Mouse (Mus musculus) forelimb bud, embryonic 11.5 days (tissue): Measurements from ENCODE around the gene Gna13.

Source experiments
- DNase-seq: peaks from one replicate; pipeline ENCODE4 v3.0.0-alpha.2; 2012; ENCODE audit warnings: low read depth, low spot score

The Gna13 gene

DNA sequence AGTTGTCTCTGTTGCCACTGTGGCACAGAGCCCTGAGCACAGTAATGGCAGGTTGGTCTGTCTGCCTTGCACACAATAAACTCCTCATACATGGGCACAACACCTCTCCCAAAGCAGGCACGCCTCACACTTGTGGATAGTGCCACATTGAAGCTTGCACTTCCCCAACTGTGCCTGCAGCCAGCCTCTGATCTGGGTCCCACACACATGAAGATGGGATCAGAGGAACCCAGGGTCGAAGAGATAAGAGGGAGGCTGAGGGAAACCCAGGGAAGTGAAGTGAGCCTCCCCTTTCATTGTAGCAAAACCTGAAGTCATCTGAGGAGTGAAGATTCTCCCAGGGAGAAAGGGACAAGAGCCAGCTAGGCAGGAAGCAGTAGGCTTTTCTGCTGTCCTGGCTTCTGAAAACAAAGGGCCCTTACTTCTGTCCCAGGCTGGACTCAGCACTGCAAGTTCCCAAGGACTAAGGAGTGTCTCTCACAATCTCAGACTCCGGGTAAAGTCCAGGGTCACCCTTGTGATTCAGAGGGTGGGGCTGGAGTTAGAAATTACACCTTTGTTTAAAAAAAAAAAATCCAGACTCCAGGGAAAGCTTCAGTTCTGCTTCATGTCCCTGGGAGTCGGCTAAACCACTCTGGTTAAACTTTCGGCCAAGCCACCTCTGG lies 12.8 kb upstream of the Gna13 start:
- no peak for DNase-seq

DNA sequence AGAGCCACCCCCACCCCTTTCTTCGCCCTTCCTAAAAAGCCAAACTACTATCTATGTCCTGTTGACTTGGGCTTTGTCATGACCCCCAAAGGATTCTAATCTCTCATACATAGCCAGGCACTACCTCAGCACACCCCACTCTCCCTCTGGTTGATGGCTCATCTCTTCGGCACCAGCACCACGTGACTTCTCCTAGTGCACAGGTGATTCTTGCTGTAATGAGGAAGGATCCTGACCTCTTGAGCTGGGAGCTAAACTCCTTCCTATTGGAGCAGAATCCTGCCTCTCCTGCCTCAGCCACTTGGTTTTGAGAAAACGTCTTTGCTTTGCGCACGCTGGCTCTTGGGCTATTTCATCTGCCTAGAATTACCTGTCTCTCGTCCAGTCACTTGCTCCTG lies 12.3 kb upstream of the Gna13 start:
- no peak for DNase-seq

DNA sequence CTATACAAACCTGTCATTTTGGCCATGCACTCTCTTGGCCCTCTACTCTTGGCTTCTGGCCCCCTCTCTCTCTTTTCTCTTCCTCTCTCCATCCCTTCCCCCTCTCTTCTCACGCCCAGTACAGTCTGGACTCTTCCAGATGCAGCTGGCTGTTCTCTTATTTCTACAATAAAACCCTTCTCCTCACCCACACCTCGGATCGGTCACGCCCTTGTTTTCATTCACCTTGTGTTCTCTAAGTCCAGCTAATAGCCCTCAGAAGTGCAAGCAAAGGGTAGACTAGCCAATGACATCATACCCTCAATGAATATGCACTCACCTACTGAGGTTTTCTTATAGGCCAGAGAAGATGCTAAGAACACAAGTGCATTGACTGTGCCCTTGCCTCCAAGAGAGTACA lies 11.1 kb upstream of the Gna13 start:
- no peak for DNase-seq

DNA sequence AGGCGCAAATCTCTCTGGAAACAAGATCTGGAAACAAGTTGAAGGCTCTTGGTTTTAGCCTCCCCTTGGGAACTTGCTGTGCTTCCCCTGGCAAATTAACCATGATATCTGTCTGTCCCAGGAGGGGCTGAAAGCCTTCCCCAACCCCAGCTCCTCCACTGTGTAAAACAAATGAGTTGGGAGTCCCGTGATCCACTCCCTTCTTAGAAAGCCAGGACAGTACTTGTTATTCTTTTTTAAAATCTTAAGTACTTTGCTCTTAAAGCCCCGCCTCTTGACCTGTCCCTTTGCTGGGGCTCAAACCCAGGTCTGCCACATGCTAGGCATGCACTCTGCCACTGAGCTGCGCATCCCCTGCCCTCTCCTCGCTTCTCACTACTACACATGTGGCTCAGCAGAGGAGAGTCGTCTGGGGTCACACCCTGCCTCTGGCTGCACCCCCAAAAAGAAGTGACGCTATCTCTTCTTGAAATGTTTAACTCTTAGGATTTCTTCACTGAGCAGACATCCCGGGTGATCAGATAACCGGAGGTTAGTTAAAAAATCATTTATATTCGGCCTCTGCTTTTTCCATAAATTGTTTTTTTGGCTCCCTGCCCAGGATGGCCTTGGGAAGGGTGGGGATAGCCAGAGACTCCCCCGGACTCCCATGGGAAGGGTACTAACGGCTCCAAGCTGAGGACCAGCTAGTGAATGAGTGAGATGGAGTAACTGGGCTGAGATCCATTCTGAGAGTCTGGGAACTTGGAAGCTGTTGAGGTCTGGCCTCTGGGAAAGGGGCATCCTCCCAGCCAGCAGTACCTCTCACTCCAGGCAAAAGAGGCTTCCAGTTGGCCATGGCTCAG lies 9.0 kb upstream of the Gna13 start:
- no peak for DNase-seq

DNA sequence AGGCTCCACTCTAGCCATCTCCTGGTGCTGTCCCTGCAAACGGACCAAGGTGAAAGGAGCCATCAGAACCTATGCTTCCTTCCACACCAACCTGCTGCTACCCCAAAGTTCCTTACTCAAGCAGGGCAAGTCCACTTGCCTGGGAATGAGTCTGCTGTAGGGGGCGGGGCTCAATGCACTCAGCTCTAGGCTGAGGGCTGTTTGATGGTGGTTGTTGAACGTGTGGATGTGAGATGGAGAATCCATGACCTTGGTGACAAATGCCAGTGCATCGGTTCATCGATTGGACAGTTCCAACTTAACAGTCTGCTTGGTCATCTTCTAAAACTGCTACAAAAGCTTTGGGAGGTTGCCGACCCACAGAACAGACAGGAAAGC lies 8.4 kb upstream of the Gna13 start:
- no peak for DNase-seq

DNA sequence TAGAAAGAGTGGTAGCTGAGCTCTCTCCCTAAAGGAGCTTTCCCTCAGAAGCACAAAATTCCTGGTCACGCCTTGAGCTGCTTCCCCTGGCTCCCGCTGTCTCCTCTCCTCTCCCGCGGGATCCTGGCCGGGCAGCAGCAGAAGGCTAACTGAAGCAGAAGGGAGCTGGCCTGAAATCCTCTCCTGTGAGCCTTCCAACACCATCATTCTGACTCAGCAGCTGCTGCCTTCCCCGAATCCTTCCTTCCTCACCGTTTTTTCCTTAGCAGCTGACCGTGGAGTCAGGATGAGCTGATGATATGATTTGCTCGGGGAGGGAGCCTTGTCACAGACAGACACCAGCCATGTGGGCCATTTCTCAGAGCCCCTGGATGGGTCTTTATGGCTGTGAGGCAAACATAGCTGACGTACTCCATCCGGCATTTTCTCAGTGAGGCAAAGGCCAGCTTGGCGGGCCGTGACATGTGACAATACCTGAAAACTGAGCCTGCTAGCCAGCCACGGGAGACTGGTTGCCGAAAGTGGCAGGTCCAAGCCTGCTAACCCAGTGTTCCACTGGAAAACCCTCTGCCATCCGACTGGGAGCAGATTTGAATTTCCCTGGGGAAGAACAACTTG lies 6.8 kb upstream of the Gna13 start:
- no peak for DNase-seq

DNA sequence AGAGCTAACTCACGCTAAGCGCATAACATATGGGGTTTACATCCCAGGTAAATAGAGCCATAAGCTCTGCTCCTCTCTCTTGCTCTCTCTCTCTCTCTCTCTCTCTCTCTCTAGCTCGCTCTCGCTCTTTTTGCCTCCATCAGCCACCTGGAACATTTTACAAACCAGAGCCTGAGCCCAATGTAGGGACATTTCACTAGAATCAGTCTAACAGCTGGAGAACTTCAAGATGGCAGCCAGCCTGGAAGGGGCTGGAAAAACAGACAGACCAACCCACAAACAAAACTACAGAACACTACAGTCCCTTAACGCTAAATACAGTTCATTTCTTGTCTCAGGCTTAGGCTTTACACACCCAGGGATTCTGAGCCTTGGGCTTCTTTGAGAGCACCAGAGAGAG lies 5.5 kb upstream of the Gna13 start:
- no peak for DNase-seq

DNA sequence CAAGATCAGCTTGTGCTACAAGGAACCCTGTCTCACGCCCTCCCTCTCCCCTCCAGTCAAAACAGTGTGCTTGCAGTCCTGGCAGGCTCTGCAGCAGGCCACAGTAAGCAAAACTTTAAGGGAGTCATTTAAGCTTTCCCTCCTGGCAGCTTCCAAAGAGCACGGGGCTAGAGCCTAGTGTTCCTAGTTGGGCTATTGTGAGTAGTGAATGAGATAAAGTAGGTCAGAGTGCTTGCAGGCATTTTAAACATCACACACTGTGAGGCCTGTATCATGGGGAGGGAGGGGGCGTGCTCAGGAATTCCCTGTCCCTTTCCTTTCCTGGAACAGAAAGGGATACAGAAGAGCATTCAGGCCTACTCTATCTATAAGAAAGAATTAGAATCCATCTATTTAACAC lies 4.1 kb upstream of the Gna13 start:
- no peak for DNase-seq

DNA sequence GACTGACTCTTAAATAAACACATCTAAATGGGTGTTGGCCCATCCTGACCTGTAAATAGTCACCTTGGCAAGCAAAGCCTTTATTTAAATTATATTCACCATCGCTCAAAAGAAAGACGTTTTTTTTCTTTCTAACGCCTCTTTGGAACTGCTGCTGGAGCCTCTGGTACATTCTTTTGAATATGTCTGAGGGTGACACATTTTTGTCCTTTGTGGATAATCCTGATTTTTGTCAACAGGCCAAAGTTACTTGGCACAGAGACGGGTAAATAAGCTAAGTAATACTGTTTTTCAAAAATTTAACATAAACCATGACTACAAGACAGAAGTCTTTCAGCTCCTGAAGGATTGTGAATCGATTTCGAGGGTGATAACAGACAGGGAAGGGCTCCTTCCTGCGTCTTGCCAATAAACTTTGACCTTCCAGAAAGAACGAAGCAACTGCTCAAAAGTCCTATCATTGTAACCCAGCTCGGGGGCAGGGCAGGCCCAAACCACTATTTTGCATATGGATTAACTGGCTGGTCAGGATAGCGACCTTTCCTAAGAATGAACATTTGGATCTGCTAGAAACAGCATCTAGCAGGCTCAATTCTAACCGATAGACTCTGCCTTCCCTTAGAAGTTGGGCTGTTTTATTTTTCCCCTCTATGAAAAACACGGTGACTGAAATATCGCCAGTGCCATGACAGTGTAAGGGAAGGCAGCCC lies 3.4 kb upstream of the Gna13 start:
- no peak for DNase-seq

DNA sequence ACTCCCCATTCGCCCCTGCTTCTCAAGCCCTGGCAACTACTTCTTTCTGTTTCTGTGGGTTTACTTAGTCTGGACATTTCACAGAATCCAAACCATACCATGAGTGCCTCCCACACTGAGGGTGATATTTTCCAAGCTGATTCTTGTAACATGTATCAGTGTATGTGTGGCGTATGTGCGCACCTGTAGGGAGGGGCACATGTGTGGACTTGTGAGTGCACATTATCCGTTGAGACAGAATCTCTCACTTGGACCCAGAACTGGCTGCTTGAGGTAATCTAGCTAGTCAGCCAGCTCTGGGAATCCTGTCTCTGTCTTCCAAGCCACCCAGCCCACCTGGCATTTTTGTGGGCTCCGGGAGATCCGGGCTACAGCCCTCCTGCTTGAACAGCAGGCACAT lies 2.5 kb upstream of the Gna13 start:
- DNase-seq, result no peak

DNA sequence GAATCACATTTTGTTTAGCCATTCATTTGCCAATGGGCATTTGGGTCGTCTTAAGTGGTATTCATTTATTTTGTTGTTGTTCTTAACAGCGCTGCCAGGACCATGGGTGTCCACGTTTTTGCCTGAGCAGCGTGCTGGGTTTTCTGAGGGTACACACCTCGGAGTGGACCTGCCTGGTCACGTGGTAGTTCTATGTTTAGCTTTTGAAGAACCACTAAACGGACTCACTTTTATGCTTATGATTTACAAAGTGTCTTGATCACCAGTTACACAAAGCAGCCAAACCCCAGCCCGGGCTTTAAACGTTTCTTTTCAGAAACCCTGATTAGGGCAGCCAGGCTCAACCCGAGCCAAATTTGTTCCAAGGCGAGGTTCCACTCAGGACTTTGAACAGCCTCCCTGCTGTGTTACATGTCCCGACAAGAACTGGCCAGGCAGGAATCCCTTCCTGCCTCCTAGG lies 2.0 kb upstream of the Gna13 start:
- DNase-seq, result no peak

DNA sequence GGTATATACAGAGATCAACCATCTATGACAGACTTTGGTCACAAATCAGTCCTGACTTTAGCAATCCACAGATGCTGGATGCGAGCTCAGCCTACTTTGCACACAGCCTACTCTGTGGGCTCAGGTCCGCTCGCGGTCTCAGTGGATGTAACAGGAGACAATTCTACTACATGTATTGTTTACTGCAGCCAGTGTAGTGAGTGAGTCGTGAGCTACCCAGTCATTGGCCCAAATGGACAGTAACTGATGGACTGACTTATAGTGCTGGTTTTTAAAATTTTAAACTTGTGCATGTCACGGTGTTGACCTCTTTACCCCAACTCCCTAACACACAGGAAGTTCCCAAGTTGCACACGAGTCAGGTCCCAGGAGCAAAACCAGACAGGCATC lies 1.4 kb upstream of the Gna13 start:
- DNase-seq, result no peak

DNA sequence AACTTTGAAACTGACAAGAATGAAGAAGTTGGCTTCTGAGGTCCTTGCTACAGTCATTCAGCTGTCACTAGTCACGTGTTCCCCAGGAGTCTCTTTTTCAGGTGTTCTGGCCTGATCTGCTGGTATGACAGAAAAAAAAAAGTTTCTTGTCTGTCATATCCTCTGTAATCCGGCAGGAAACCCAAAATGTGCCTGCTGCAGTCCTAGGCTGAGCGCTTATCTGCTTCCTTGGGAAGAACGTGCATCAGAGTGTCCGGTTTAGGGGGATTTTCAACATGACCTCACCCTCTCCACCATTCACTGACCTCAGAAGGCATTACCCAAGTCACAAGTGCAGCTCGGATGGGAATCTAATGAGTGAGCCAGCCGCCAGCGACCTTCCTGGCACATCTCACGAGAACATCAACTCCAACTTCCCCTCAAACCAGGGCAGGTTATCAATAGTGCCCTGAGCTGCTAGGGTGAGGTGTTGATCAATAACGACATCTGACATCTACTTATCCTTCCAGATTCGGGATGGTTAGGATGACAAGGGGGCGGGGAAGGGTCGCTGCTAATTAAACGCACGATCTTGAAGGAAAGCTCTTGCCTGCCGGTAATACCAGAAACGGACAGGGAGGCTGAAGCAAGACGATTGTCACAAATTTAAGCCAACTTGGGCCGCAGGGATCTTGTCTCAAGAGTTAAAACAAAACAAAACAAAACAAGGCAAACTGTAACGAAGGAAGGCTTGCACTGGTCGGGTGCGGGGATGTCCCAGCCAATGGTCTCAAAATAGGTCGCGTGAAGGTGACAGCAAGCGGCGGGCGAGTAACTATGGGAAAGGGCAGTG lies 784 bp upstream of the Gna13 start:
- DNase-seq, result no peak

DNA sequence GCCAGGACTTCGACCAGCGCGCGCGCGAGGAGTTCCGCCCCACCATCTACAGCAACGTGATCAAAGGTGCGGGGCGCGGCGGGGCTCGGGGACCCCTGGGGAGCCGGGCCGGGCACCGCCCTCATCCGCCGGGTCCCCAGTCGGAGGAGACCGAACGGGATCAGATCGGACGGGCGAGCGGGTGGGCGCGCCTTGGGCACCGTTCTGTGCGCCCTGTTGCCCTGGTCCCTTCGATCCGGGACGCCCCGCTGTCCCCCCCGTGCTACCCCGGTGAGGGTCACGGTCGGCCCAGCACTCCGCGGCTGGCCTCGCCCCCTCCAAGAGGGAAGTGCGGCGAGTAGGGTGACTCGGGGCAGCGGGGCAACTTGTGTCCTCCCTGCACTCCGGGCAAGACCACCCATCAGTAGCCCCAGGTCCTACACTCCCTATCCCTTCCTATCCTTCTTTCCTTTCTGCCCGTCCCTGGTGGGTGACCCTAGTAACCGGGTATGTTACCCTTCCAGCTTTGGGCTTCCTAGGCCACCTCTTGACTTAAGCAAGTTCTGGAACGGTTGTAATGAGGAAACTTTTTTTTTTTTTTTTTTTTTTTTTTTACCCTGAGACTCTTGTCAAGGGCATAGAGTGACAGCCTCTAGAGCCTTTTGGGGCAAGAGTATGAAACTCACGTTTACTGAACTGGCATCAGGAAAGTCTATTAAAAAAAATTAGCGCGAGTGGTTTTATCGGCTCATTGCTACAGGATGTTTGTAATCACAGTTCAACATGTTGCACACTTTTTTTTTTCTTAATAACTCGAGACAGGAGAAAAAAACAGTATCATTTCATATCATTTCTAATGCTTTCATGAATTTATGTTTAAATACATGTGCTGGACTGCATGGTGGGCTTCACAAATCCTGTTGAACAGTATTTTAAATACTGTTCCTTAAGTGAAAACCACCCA lies 831 bp downstream of the Gna13 start:
- no peak for DNase-seq

DNA sequence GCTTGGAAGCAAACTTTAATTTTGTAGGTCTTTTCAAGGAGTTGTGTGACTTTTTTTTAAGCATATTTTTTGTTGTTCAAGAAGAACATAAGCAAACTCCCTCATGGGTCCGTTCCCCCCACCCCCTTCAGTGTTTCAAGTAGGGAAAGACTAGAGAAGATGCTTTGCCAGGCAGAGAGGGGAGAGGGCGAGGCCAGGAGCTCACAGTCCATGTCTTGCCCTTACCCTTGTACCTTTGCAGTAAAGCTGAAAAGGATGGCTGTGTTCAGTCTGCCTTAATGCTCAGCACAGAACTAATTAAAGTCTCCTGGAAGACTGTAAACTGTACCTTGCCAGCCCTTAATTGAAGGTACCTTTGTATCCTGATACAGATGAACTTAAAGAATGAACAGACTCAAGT lies 1.7 kb downstream of the Gna13 start:
- DNase-seq, result no peak

DNA sequence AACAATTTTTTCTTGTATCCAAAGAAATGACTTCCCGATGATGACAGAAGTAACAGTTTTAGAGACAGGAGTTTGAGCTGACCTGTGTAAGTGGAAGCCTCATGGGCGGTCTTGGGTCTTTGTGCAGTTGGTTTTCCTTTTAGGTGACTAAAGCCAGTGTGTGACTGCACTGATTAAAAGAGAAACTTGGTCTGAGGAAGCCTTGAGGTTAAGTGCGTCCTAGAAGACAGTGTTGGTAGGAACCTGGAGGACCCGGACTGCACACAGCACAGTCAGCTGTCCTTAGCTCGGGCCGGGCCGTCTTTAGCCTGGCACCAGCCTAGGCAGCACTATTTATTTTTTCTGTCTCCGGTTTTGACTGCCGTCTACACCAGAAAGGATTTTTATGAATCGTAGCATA lies 2.2 kb downstream of the Gna13 start:
- DNase-seq, result no peak

DNA sequence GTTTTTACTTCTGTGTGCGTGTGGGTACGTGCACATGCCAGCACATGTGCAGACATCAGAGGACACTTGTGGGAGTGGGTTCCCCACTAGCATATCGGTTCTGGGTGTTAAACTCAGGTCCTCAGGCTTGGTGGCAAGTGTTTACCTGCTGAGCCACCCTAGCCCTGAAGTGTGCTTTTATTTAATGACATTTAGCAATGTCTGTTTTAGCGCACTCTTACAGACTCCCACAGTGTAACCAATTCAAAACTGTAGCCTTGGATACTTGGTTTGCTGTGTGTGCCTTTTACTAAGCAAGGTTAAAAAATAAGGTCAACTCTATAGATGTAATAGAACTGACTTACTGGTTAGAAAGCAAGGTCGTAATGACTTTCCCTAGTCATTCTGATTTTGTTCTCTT lies 3.2 kb downstream of the Gna13 start:
- DNase-seq, result no peak

DNA sequence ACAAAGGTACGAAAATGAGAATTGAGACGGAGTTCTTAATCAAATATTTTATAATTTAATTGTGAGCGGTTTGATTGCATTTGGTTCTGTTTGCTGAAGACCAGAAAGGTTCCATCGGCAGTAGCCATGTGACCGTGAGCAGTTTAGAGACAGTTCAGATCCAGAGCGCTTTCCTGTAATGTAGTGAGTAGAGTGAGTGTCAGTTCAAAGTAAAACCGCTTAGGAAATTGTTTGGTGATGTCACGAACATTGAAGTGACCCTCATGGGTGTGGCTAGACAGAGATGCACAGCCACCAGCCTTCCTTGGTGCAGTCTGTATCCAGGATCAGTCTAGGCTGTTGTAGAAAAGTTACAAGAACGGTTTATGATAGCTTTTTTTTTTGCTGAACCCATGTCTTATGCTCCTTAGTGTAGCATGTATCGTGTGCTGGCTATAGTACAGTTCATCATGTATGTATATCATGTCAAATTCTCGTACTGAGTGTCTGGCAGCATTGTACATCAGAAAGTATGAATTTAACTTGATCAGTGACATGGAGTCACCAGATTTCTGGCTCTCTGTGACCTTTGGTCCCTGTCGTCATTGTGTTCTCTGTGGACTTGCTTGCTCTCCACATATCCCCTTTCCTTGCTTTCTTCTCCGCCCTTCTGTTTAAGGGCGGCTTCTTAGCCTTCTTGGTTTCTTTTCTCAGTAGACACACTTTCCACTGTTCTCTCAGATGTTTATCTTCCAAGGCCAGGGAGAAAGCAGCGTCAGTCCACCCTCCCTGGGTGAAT lies 4.4 kb downstream of the Gna13 start:
- no peak for DNase-seq

DNA sequence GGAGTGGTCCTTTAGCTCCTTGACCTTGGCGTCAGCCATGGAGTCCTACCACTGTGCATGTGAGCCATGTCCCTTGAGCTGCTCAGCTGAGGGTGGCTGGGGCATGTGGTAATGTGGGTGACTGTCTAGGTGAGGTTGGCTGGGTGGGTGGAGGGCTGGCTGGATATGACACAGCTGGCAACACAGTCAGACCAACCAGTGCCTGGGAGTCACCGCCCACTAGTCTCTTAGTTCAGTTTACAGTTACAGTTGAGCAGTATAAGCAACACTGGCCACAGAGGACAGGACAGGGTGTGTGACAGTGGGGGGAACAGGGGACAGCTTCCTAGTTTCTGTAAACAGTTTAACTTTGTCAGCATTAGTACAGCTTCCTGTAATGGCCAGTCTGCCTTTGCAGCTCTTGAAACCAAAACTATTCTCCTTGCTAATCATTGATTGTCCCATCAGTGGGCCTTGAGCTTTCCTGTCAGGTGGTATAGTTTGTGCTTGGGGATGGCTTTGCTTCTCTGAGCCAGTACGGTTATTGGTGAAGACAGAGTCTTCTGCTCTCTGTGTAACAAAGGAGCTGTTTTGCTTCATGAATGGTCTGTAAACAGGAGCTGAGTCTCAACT lies 6.5 kb downstream of the Gna13 start:
- DNase-seq, result no peak
